Mouse (Mus musculus): ENCODE measurements at regions not wholly inside any gene's neighbourhood (a gene's known extent, or its start where the extent isn't known, plus 50 kb on each side); places are given as distances from the start of the nearest gene placed in this dataset.

DNA sequence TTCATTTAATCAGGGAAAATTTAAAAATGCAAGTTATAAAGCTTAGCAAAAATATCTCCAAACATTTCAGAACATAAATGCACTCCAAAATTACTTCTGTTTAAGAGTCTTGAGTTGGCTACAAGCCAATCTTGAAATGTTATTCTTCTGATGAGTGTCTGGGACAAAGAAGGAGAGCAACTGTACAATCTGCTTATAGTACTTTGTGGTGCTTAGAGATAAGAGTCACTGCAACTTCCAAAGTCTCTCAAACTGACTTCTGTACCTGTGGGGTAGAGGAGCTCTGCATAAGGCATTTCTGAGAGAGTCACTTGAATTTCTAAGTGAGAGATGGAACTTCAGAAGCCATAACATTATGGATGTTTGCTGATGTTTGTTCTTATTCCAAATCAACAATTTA, 374.2 kb downstream of the Gpd2 start:
- no peak for DNase-seq (ENCODE audit: extremely low read depth, low read depth, low spot score)

DNA sequence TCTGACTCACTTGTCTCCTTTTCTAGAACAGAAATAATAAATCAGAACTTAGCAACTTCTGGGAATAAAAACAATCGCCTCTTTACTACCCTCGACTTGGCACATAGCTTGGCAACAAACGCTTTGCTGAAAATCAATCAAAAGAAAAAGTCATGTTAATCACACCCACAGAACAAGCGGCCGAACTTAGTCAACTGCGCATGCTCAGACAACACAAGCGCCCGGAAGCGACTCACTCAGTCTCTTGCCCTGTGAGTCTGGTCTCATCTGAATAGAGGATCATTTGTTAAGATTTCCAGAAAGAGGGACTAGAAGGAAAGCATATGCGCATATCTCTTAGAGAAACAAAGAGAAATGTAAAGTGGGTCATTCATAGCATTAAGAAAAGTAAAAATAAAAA, 375.8 kb downstream of the Gpd2 start:
- DNase-seq (ENCODE audit: extremely low read depth, low read depth, low spot score): no peak

DNA sequence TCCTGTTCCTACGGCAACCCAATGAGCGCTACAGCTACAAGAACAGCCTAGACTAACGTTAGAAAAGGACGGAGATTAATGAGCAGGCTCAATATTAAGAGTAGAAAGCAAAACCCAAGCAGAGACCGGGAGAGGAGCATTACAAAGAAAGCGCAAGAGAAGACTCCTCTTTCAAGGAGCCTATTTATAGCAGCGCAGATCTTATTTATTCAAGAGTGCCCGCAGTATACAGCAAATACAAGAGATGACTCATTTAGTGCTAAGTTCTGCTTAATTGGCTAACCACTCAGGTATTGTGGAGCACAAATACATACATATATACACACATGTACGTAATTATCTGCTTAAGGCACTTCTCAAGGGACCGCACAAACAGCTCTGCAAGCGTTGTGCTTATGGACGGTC, 377.2 kb downstream of the Gpd2 start:
- DNase-seq (ENCODE audit: extremely low read depth, low read depth, low spot score): no peak

DNA sequence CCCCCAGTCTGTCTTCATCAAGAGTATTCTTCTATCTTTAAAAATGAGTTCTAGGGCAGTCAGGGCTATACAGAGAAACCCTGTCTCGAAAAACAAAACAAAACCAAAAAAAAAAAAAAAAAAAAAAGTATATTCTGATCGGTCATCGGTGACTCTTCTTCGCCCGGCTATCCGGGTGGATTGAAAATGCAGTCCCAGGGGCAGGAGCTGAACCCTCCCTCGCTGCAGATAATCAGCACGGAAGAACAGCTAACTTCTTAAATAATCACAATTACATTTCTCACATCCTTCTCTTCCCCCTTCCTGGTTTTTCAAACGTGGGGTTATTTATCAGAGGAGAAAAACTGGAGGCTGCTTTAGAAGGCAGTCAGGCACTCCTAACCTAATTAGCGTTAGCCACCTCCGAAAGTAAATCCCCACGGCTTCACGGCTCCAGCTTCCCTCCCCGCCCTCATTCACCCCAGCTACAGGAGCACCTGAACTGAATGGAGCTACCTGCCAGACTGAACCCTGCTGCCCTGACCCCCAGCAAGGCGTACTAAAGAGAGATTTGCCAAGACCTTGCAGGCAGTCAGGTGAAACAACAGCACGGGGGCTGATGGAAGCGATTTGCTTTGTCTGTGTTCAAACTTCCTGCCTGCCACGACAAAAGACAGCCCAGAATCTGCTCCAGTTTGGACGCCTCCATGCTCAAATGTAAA, 379.2 kb downstream of the Gpd2 start:
- no peak for DNase-seq (ENCODE audit: extremely low read depth, low read depth, low spot score)

DNA sequence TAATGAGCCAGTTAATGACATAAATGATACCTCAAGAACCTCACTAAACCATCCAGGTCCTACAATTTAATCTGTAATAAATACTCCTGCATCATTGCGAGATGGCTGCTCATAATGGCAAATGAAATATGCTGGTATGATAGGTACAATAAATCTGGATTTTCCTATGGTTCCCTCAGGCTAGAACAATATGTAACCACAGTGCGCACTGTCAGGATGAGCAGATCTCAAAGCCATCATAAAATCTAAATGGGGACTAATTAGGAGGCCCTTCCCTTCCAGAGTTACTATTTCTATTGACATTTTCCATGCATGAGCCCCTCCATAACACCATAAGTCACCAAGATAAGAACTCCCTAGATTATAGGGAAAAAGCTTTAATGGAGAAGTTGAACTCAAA, 379.8 kb downstream of the Gpd2 start:
- no peak for DNase-seq (ENCODE audit: extremely low read depth, low read depth, low spot score)

DNA sequence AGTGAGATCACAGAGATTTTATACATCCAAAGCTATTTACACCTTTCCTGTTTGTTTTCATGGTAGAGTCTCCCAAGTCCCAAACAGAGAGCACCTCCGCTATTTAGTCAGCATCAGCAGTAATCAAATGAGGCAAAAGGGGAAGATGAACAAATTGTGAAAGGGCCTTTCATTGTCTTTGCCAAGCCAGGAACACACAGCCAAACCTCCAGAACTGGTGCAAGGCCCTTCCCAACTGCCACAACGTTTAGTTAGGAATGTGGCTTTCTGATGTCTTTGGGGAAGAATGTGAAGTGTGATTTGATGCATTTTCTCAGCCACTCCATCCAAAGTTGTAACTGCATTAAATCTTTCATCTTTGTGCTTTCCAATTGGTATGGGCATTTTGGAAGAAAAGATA, 353.6 kb upstream of the Galnt5 start:
- DNase-seq (ENCODE audit: extremely low read depth, low read depth, low spot score): no peak

DNA sequence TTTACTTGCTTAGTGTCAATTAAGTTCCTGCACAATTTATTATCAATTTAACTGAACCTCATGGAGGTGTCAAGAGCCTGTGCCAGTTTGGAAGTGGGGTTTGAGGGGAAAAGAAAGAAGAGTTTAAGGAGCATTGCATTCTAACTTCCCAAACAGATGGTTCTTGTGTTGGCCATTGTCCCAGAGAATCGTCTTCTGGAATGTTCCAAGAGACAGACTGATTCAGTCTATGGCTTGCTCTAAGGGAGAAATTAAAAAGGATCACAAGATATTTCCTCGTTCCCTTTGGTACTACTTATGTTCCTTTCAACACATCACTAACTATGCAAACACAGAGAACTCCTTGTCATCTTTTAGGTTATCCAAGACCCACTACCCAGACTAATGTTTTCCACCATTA, 353.1 kb upstream of the Galnt5 start:
- no peak for DNase-seq (ENCODE audit: extremely low read depth, low read depth, low spot score)

DNA sequence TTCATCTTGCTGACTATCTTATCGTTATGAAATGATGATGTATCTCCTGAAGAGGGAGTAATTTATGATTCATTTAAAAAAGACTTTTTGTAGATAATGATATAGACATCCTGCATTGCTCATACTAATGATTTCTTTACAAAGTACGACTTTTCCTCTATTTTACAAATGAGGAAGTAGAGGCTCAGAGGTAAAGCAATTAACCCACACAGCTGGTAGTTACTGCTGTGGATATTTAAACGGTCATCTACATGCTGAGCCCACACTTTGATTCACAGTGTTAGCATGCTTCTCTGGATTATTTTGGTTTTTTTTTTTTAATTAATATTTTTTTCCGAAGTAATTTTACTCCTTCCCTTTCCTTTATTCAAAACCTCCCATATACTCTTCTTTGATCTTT, 348.7 kb upstream of the Galnt5 start:
- no peak for DNase-seq (ENCODE audit: extremely low read depth, low read depth, low spot score)

DNA sequence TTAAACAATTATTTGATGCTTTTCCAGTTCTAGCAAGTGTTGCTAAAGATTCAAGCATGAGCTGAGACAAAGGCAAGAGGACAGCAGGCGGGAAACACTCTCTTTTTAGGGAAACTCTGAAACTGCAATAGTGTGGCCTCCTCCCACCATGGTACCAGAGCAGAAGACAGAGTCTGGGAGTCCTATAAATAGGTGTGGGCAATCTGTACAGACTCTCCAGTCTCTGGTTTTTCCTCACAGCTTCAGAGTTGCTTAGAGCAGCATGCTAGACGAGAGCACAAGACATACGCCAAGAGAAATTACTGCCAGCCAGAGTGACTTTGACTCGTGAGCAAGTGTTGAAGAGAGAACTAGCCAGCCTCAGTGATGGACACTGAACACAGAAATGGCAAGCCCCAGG, 340.3 kb upstream of the Galnt5 start:
- DNase-seq (ENCODE audit: extremely low read depth, low read depth, low spot score): no peak

DNA sequence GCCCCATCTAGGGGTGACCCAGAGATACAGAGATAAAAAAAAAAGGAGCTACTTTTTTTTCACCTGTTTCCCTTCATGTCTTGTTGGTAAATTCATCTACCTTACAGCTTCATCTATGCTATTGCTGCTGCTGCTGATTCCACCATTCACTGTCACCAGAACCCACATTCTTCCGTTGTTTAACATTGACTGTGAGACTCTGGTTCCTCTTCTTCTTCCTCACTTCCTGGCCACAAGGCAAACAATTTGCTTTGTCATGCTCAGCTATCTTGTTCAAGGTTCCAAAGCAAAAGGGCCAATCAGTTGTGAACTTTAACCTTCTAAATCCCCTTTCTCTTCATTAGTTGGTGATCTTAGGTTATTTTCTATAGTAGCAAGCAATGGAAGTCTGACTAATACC, 335.8 kb upstream of the Galnt5 start:
- DNase-seq (ENCODE audit: extremely low read depth, low read depth, low spot score): no peak

DNA sequence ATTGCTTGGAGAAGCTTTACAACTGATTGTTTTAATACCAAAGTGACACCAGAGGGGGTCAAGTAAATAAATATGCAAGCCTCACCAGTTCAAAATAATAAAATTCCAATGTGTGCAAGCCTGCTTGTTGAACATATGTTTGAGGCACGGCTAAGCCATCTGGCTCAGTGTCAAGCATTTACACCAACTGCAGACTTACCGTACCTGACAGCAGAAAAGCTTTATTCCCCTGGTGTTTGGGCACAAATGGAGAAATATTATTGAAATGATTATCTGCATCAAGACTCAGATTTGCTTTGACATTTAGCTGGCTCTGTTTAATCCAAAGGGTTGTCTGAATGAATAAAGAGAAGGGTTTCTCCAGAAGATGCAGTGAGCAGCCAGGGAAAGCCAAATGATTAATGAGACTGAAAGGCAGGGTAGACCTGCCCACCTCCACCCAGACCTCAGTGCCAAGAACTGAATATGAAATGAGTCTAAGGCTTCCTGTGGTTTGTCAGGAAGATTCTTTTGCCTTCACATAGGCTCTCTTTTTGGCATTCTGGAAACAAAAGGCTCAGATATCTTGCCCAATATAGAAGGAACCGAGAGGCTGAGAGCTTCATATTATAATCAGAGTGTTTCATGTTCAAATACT, 325.6 kb upstream of the Galnt5 start:
- DNase-seq (ENCODE audit: extremely low read depth, low read depth, low spot score): no peak

DNA sequence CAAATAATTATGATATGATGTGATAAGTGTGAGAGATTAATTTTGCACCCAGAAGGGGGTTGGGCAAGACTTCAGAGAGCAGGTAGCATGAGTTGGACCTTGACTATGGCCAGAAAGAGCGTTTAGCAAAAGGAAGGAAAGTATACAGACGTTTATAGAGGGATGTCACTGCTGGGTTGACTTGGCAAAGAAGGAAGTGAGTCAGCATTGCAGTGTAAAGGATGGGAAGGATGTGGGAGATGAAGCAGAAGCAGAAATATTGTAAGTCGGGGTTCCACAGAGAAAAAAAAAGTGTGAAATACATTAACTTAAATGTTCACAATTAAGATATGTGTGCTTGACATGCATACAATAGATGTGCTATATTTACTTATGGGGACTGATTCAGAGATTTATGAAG, 307.8 kb upstream of the Galnt5 start:
- no peak for DNase-seq (ENCODE audit: extremely low read depth, low read depth, low spot score)

DNA sequence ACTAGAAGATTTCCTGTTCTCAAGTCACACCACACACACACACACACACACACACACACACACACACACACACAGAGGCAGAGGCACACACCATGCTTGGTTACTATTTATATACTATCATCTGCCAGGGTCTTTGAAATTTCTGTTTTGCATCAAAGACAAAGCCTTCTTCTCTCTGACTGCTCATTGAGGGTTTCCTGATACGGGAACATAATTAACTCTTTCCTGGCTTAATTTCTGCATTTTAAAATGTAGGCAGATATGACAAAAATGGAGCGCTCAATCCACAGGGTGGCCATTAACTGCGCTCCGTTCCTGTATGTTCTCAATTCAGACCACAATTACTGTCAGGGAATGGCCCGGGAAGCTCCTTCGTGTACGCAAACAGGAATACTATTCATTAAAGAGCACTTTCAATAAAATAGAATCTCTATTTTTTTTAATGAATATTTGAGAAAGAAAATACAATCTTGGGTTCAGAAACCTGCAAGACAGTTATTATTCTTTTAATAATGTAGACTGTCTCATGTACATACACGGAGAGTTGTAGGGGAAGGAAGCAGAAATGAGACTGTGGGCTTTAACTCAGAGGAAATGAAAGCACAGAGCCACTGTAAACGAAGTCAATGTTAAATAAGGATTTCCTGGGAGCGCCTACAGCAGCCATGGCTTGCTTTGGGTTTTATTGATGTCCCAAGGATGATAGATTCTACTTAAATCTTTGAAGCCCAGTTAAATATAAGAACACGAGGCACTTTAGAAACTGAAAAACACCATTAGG, 300.5 kb upstream of the Galnt5 start:
- no peak for DNase-seq (ENCODE audit: extremely low read depth, low read depth, low spot score)

DNA sequence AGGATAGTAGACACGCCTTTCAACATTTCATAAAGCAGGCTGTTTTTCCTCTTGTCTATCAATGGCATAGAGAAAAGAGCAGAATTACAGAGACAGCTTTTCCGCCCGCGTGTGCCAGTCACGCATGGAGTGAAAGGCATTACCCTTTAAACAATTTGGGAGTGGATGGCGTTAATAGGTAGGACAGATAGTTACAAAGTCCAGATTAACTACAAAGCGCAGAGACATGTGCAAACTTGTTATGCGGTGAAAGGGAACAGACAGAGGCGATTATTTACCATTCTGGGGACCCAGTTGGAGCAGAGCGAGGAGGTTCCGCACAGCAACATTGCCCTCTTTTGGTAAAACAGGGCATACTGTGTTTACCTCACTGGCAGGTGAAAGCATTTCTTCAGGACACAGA, 299.0 kb upstream of the Galnt5 start:
- no peak for DNase-seq (ENCODE audit: extremely low read depth, low read depth, low spot score)

DNA sequence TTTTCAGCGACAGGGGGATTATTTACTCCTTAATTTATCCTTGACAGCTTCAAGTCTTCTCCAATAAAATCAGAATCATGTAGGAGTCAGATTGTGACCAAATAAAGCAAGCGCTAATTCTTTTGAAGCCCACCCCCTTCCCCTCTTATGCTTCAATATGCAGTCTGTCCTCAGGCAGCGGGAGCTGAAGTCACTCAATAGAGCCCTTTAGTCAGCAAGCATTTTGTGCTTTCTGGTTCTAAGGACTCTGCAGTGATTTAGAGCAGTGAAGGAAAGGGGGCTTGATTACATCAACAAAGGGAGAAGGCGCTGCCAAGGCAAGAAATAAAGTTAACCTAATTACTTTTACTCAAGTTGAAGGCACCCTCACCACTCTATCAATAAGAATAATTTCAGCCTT, 298.5 kb upstream of the Galnt5 start:
- no peak for DNase-seq (ENCODE audit: extremely low read depth, low read depth, low spot score)

DNA sequence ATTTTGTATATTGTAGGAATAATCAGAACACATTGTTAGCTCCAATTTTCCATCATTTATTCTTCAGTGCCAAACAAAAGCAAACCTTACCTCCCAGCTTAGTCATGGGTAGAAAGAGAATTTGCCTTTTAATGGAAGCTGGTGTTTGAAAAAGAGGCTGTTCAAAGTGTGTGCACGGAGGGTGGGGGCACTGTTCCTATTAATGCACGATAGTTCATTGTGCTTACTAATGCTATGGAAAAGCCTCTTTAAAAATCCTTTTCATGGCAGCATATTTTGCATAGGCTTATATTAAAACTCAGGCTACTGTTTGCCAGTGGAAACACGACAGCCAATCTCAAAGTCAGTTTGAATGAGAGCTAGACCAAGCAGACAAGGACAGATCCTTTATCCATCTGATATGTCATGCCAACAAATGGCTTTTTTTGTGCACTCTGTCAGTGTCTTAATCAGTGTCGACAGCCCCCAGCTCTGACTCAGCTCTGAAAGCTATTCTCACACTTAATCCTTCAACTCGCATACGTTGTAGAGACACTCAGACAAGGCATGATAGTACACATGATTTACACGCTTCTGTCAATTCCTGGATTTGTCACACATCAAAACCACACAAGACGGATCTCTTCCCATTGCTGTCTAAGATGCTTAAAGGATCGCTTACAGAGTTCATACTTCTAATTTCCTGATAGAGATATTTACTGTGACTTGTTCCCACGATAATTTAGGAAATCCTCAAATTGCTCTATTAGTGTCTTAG, 280.8 kb upstream of the Galnt5 start:
- DNase-seq (ENCODE audit: extremely low read depth, low read depth, low spot score): no peak

Measured in fat pad, adult 2 months (tissue).